Mouse (Mus musculus) forebrain, embryonic 12.5 days (tissue): ENCODE data around the gene Efcab2. TPM values are rescaled to one million over a fixed set of nuclear protein-coding genes. Genes with fewer than 3 reads are reported as not detected.
A peak's percentile ranks its signal among the peaks of the same experiment; 100 is the strongest.

ENCODE experiments used
- ATAC-seq: fragments of 200-750 bp; cut with Nextera tagmentation; 2 replicates; pipeline ENCODE4 v1.8.0; 2017; ENCODE audit warnings: moderate TSS enrichment; ENCODE audit not compliant: low FRiP score
- H3K27ac ChIP-seq: fragments of 300-500 bp; sonication (generic); 2 replicates; pipeline ENCODE4 v1.5.1; 2016; ENCODE audit warnings: mild to moderate bottlenecking
- H3K27me3 ChIP-seq: fragments of 300-500 bp; sonication (generic); 2 replicates; pipeline ENCODE4 v1.6.1; 2016; ENCODE audit warnings: mild to moderate bottlenecking
- H3K36me3 ChIP-seq: fragments of 300-500 bp; sonication (generic); replicated peaks from 2 replicates; pipeline ENCODE4 v1.6.1; 2016; ENCODE audit warnings: mild to moderate bottlenecking
- H3K4me1 ChIP-seq: fragments of 300-500 bp; sonication (generic); 2 replicates; pipeline ENCODE4 v1.6.1; 2016
- H3K4me2 ChIP-seq: fragments of 300-500 bp; sonication (generic); 2 replicates; pipeline ENCODE4 v1.6.1; 2016; ENCODE audit warnings: mild to moderate bottlenecking, moderate library complexity
- H3K4me3 ChIP-seq: fragments of 300-500 bp; sonication (generic); replicated peaks from 2 replicates; pipeline ENCODE4 v1.5.1; 2016; ENCODE audit warnings: mild to moderate bottlenecking
- H3K9ac ChIP-seq: fragments of 300-500 bp; sonication (generic); 2 replicates; pipeline ENCODE4 v1.6.1; 2016; ENCODE audit warnings: mild to moderate bottlenecking
- H3K9me3 ChIP-seq: fragments of 300-500 bp; sonication (generic); 2 replicates; pipeline ENCODE4 v1.6.1; 2016
- WGBS: fragments of 180-500 bp; shearing (Covaris S2); methylation state at CpG from one replicate; pipeline ENCODE4 v1.1.7; 2016; 5-methylcytosine and 5-hydroxymethylcytosine counted together
- polyA plus RNA-seq: library from polyadenylated mRNA; unstranded; fragments of >200 nt; fragmentation: Nextera tagmentation; extraction: Ambion mirVana; gene quantifications from 2 replicates; pipeline ENCODE4 v1.2.1, GENCODE M21; 2016

Gene Efcab2
- polyA plus RNA-seq, 1 experiment from 2014 or later = 9.6 TPM

DNA sequence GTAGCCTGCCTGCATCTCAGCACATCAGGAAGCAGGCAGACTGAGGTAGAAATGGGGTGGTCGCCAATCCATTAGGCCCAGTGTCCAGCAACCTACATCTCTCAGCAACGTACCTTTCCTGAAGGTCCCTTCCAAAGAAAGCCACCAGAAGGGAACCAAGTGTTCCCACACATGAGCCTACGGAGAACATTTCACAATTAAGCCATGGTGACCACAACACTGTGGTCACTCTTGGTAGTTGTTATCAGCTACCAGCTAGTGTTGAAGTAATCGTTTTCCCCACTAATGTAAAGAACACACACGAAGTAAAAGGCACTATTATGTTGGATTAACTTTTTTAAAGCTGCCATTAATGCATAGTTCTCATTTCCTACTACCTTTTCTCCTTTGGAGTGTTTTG is 85.8 kb downstream of the Efcab2 start:
- 86% methylated on average over 5 of the region's 5 CpGs for WGBS
- no peaks in the 10 kb centered on the region for H3K36me3 ChIP-seq
- H3K9me3 ChIP-seq = no peaks in the 10 kb centered on the region
- no peak overlapping the region for H3K4me2 ChIP-seq
- H3K9ac ChIP-seq = no peak overlapping the region
- H3K4me3 ChIP-seq = no peak overlapping the region
- H3K4me1 ChIP-seq = peaks cover 7% of the 10 kb centered on the region
- ATAC-seq = no peak
- H3K27ac ChIP-seq = no peak overlapping the region
- H3K27me3 ChIP-seq = no peaks in the 10 kb centered on the region

DNA sequence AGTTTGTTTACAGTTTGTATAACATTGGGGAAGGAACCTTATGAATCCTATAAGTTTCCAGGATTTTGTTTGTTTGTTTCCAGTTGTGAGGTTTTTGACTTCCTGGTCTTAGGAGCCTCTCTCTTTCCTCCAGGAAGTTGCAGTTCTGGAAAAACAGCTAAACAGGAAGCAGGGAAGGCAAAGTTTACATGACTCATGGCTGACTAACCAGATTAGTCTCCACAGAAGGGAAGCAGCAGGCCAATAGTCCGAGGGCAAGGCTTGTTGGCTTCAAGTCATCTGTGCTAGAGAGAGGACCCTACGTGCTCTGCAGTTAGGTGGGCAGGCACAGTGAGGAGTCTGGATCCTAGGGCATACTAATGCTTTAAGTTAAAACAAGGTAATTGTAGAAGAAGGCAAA is 86.6 kb downstream of the Efcab2 start:
- peaks cover 7% of the 10 kb centered on the region for H3K4me1 ChIP-seq
- H3K4me2 ChIP-seq = no peak overlapping the region
- no peaks in the 10 kb centered on the region for H3K9me3 ChIP-seq
- WGBS = 75% methylated on average over 2 of the region's 2 CpGs
- no peak overlapping the region for H3K4me3 ChIP-seq
- no peaks in the 10 kb centered on the region for H3K27me3 ChIP-seq
- ATAC-seq = no peak
- H3K9ac ChIP-seq = no peak overlapping the region
- H3K27ac ChIP-seq = no peak overlapping the region
- H3K36me3 ChIP-seq = no peaks in the 10 kb centered on the region

DNA sequence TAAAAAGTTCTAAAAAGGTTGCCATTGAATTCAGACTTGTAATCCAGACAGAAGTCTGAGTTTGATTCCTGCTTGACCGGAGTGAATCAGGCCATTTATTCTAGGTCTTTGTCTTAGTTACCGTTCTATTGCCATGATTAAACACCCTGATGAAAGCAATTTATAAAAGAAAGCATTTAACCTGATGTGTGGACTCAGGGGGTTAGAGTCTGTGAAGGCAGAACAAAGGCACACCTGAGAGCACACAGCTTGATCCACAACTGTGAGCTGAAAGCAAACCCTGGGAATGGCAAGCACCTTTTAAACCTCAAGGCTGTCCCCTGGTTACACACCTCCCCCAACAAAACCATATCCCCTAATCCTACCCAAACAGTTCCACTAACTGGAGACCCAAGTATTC is 90.3 kb downstream of the Efcab2 start:
- no peaks in the 10 kb centered on the region for H3K36me3 ChIP-seq
- H3K4me3 ChIP-seq = no peak overlapping the region
- H3K9ac ChIP-seq = no peak overlapping the region
- no peak overlapping the region for H3K27ac ChIP-seq
- no peak for ATAC-seq
- H3K4me1 ChIP-seq = no peaks in the 10 kb centered on the region
- no peaks in the 10 kb centered on the region for H3K27me3 ChIP-seq
- 57% methylated on average over 2 of the region's 2 CpGs for WGBS
- H3K9me3 ChIP-seq = no peaks in the 10 kb centered on the region
- H3K4me2 ChIP-seq = no peak overlapping the region

DNA sequence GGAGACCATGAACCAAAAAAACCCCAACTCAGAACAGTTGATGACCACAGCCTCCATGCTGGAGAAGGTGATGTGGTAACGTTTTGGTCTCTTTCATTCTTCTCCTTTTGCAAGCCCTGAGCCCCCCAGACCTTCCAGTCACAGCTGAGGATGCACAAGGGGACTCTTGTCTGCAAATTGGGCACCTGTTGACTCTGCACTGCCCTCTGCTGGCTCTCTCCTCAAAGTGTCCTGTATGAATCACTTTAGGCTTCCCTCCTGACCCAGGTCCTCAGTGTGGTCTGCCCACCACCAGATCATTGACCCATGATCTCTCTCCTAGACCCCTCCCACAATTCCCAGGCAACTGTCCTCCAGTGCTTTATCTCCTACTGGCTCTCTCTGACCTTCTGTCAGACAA is 91.0 kb downstream of the Efcab2 start:
- ATAC-seq = no peak
- no peak overlapping the region for H3K4me3 ChIP-seq
- no peak overlapping the region for H3K27ac ChIP-seq
- H3K27me3 ChIP-seq = no peaks in the 10 kb centered on the region
- no peak overlapping the region for H3K4me2 ChIP-seq
- no peaks in the 10 kb centered on the region for H3K36me3 ChIP-seq
- H3K9me3 ChIP-seq = no peaks in the 10 kb centered on the region
- no peaks in the 10 kb centered on the region for H3K4me1 ChIP-seq
- 69% methylated on average over 1 of the region's 1 CpGs for WGBS
- H3K9ac ChIP-seq = no peak overlapping the region

DNA sequence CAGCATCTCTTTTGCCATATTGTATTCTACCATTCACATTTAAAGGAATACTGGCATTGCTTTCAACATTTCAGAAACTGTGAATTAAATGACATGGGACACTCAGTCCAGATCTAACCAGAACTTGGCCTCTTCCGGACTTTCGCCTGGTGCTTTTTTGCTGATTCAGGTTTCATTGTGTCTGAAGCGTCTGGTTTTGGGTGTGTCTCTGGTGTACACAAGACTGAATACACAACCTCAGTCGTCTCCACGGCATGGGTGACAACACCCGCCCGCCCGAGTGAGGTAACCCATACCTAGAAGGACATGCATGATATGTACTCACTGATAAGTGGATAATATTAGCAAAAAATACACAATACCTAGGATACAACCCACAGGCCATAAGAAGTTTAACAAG is 101.1 kb downstream of the Efcab2 start:
- Histone ChIP-seq H3K4me1 (no peaks in the 10 kb centered on the region), H3K4me2 (no peak overlapping the region), H3K27me3 (no peaks in the 10 kb centered on the region), H3K36me3 (no peaks in the 10 kb centered on the region), H3K9ac (no peak overlapping the region), H3K9me3 (no peaks in the 10 kb centered on the region), H3K27ac (no peak overlapping the region), H3K4me3 (no peak overlapping the region)
- no peak for ATAC-seq
- WGBS = 97% methylated on average over 8 of the region's 8 CpGs

DNA sequence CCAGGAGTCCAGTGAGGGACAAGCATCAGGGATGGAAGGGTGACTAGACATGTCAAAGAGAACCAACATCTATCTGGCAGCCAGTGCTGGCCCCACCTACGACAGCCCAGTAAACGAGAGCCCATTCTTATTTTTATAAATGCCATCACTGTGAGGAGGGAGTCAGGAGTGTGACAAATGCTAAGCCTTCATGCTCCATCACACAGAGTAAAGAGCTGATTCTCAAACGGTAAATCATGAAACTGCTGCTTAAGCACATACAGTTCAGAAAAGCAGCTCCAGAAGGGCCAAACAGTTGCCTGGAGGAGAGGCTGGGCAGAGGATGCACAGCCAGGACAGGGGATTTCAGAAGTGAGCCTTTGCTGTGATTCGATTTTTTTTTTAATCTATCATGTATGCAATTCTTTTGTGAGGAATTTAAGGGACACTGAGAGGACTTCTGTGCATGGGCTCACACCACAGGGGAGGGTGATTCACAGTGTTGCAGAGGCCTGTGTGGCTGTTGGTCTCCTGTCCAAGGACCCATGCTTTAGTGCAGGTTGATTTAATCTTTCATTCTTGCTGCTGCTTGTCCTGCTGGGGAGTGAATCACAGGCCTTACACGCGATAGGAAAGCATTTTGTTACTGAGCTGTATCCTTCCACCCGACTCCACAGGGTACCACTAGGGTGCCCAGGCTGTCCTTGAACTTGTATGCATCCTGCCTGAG is 106.6 kb downstream of the Efcab2 start:
- no peaks in the 10 kb centered on the region for H3K9me3 ChIP-seq
- no peak overlapping the region for H3K4me3 ChIP-seq
- ATAC-seq = no peak
- H3K4me1 ChIP-seq = peaks cover 8% of the 10 kb centered on the region
- H3K4me2 ChIP-seq = no peak overlapping the region
- H3K27me3 ChIP-seq = no peaks in the 10 kb centered on the region
- no peak overlapping the region for H3K27ac ChIP-seq
- no peak overlapping the region for H3K9ac ChIP-seq
- no peaks in the 10 kb centered on the region for H3K36me3 ChIP-seq
- 36% methylated on average over 7 of the region's 7 CpGs for WGBS

DNA sequence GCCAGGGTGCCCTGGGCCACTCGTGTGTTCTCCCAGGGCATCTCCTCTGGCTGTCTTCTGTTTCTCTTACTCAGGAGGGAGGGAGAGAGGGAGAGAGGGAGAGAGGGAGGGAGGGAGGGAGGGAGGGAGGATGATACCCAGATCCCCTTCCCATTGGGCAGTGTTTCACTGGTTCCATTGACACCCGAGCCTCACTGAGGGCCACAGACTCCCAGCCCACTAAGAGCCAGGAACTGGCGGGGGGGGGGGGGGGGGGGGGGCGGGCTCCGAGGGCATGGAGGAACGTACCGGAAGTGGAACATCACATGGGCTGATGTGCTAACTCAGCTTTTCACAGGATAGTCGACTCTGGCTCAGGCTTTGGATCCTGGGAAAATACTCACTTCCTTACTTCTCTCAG is 108.1 kb downstream of the Efcab2 start:
- 47% methylated on average over 3 of the region's 8 CpGs for WGBS
- Histone ChIP-seq H3K9me3 (no peaks in the 10 kb centered on the region), H3K36me3 (no peaks in the 10 kb centered on the region), H3K4me2 (no peak overlapping the region), H3K27me3 (no peaks in the 10 kb centered on the region), H3K27ac (no peak overlapping the region), H3K9ac (no peak overlapping the region), H3K4me3 (no peak overlapping the region), H3K4me1 (peaks cover 8% of the 10 kb centered on the region)
- no peak for ATAC-seq

DNA sequence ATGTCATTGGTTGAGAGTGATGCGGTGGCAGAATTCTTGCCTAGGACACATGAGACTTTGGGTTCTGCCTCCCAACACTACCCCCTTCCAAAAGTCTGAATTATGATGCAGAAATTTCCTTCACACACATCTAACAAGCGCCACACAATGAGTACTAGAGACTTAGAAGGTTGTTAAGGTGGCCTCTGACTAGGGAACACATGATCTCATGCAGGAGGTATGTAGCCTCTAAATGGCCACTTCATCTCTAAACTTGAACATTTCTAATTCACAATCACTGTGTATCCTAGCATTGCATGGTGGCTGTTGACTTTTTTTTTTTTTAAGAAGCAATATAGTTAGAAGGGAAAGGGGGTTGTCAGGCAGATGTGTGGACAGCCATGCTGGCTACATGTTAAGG is 110.0 kb downstream of the Efcab2 start:
- no peak for ATAC-seq
- WGBS = 85% methylated on average over 2 of the region's 2 CpGs
- Histone ChIP-seq H3K9ac (no peak overlapping the region), H3K9me3 (no peaks in the 10 kb centered on the region), H3K4me3 (no peak overlapping the region), H3K27ac (no peak overlapping the region), H3K4me1 (peaks cover 8% of the 10 kb centered on the region), H3K27me3 (no peaks in the 10 kb centered on the region), H3K4me2 (no peak overlapping the region), H3K36me3 (no peaks in the 10 kb centered on the region)

DNA sequence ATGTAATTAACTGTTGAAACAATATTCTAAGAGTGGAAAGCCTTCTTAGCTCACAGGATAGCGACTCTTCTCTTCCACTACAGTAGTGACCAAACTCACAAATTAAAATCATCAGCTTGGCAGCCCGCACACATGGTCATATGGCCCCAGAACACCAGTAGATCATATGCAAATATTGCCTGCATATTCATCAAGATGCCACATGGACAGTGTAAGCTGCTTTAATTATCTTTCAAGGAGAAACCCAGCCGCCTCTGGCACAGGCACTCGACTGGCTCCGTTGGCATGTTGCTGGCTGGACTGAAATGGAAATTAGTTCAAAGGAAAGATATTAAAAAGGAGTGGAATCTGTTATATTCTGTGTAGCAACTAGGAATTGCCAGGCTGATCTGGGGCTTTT is 116.5 kb downstream of the Efcab2 start:
- Histone ChIP-seq H3K27ac (no peak overlapping the region), H3K9me3 (no peaks in the 10 kb centered on the region), H3K4me1 (peaks cover under 1% of the 10 kb centered on the region; the same call in 1 of the 2 replicates), H3K27me3 (peaks cover 11% of the 10 kb centered on the region; the same call in 1 of the 2 replicates), H3K4me3 (no peak overlapping the region), H3K36me3 (no peaks in the 10 kb centered on the region), H3K4me2 (no peak overlapping the region), H3K9ac (no peak overlapping the region)
- no peak for ATAC-seq
- 75% methylated on average over 5 of the region's 5 CpGs for whole genome bisulfite sequencing

DNA sequence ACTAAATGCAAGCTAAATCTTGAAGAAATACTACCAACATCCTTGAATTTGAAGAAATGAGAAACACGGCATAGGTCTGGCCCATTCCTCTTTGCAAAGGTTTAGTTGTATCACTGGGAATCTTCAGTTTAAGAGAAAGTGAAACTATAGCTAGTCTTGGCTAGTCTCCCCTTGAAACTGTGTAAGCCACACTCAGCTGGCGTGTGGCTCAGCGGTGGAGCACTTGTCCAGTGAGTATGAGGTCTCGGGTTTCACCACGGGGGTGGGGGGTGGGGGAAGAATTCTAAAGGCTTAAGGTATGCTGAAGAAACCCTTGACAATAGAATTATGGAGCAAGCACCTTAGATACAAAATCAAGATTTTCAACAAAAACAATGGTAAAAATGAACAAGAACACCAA is 117.3 kb downstream of the Efcab2 start:
- Histone ChIP-seq H3K4me2 (no peak overlapping the region), H3K9me3 (no peaks in the 10 kb centered on the region), H3K9ac (no peak overlapping the region), H3K36me3 (no peaks in the 10 kb centered on the region), H3K27ac (no peak overlapping the region), H3K4me1 (peaks cover 9% of the 10 kb centered on the region), H3K4me3 (no peak overlapping the region), H3K27me3 (peaks cover 18% of the 10 kb centered on the region)
- no peak for ATAC-seq
- WGBS = 53% methylated on average over 5 of the region's 5 CpGs

DNA sequence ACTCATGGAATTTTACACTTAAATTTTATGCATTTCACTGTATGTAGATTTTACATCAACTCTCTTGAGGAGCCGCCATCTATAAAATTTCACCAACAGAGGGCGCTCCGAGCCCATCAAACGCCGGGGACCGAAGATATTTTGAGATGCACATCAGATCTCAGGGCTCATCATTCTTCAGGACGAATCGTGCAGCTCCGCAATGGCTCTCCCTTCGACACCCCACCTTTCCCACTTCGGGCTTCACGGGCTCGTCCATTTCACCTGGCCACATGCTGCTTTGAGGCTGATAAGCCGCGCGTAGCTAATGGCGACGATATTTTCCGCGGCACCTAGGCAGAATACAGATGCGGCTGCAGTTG is 121.3 kb downstream of the Efcab2 start:
- WGBS = under 1% methylated on average over 21 of the region's 21 CpGs

DNA sequence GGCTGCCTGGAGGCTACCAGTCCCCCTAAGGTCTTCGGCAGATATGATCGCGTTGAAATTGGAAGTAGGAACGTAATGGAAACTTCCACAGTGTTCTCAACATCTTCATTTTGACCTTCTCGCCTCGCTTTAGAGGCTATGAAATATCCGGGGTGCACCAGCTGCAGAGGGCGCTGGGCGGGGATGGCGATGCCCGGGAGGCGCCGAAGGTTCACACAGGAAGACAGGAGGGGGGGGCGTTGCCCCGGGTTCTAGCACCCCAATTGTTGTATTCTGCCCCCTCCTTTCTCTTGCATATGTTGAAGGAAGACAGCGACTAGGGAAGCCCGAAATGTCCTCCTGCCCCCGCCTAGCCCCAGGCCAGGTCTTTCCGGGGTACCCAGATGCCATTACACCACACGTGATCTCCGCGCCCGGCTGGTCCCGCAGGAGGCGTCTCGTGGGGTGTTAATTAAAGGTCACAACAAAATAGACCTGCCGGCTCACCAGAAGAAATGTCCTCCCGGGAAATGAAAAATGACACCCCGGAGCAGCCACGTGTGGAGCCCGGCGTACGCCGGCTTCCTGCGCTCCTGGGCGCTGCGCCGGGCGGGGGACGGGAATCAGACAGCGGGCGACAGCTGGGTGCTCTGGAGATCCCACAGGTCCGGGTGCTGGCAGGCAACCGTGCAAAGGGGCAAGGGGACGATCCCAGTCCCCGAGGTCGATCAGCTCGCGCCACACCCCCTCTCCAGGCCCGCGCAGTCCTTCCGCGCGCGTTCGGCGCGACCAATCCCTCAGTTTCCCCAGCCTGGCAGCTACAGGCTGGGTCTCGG is 121.9 kb downstream of the Efcab2 start:
- H3K27me3 ChIP-seq = peaks cover 53% of the 10 kb centered on the region
- peak overlapping the region; percentile 99 for H3K4me2 ChIP-seq
- H3K9me3 ChIP-seq = no peaks in the 10 kb centered on the region
- peak overlapping the region; percentile 68 for H3K9ac ChIP-seq
- ATAC-seq = peak; percentile 25
- H3K4me3 ChIP-seq = peak overlapping the region; percentile 54
- H3K4me1 ChIP-seq = peaks cover 30% of the 10 kb centered on the region
- under 1% methylated on average over 57 of the region's 59 CpGs for WGBS
- no peaks in the 10 kb centered on the region for H3K36me3 ChIP-seq
- H3K27ac ChIP-seq = no peak overlapping the region

More for the DNA sequence above, 121.3 kb downstream of the Efcab2 start:
- H3K27me3 ChIP-seq = peaks cover 53% of the 10 kb centered on the region
- 0 out of 2 replicates have a peak overlapping the region, but pooled peaks have one; percentile 68 for H3K9ac ChIP-seq
- H3K4me1 ChIP-seq = peaks cover 30% of the 10 kb centered on the region
- peak overlapping the region; percentile 99 for H3K4me2 ChIP-seq
- no peaks in the 10 kb centered on the region for H3K36me3 ChIP-seq
- H3K9me3 ChIP-seq = no peaks in the 10 kb centered on the region
- H3K4me3 ChIP-seq = peak overlapping the region; percentile 54
- no peak overlapping the region for H3K27ac ChIP-seq
- peak; percentile 33 for ATAC-seq
